Mouse (Mus musculus) MEL (cell line): ENCODE measurements around the gene Tmem179. TPM values are rescaled to one million over a fixed set of nuclear protein-coding genes. Genes with fewer than 3 reads are reported as not detected.
A peak's percentile ranks its signal among the peaks of the same experiment; 100 is the strongest.

Source experiments
- DNase-seq: peaks from one replicate; pipeline ENCODE4 v3.0.0; 2011; ENCODE audit warnings: low read depth, low spot score
- H3K27ac ChIP-seq: 2 replicates; pipeline ENCODE4 v1.5.1; 2012; ENCODE audit warnings: low read depth, mild to moderate bottlenecking, control low read depth, low read length, moderate library complexity; ENCODE audit not compliant: control insufficient read depth
- H3K27me3 ChIP-seq, 2 experiments: fragments of 150-350 bp in 1 of 2; sonication (generic) in 1 of 2; 2 replicates each; pipeline ENCODE4 v1.6.1; 2012; ENCODE audit warnings: low read length in 2 of 2, mild to moderate bottlenecking in 2 of 2, improper control_type of control experiment in 1 of 2, moderate library complexity in 1 of 2; ENCODE audit not compliant: insufficient read depth in 2 of 2, control insufficient read depth in 1 of 2
- H3K36me3 ChIP-seq, 2 experiments: 2 replicates each; pipeline ENCODE4 v1.6.1; 2012 to 2014; ENCODE audit warnings: low read length in 2 of 2, improper control_type of control experiment in 1 of 2, inconsistent platforms in 1 of 2, mild to moderate bottlenecking in 1 of 2; ENCODE audit not compliant: insufficient read depth in 2 of 2, control insufficient read depth in 1 of 2
- H3K4me1 ChIP-seq, 2 experiments: fragments of 150-350 bp in 1 of 2; sonication (generic) in 1 of 2; 2 replicates each; pipeline ENCODE4 v1.6.1; 2012; ENCODE audit warnings: low read length in 2 of 2, improper control_type of control experiment in 1 of 2, mild to moderate bottlenecking in 1 of 2; ENCODE audit not compliant: insufficient read depth in 2 of 2, control insufficient read depth in 1 of 2
- H3K4me3 ChIP-seq, 2 experiments: fragments of 150-350 bp in 1 of 2; sonication (generic) in 1 of 2; 2 replicates each; pipeline ENCODE4 v1.5.1; 2012; ENCODE audit warnings: low read depth in 2 of 2, low read length in 2 of 2, mild to moderate bottlenecking in 2 of 2, moderate library complexity in 2 of 2, control low read depth in 1 of 2, improper control_type of control experiment in 1 of 2; ENCODE audit not compliant: control insufficient read depth in 1 of 2, insufficient read depth in 1 of 2
- H3K79me2 ChIP-seq: 2 replicates; pipeline ENCODE4 v1.6.1; 2012; ENCODE audit warnings: mild to moderate bottlenecking, low read length, moderate library complexity; ENCODE audit not compliant: control insufficient read depth, poor library complexity, insufficient read depth
- H3K9ac ChIP-seq: 2 replicates; pipeline ENCODE4 v1.6.1; 2012; ENCODE audit warnings: low read depth, mild to moderate bottlenecking, control low read depth, low read length, moderate library complexity; ENCODE audit not compliant: control insufficient read depth, poor library complexity, severe bottlenecking
- H3K9me3 ChIP-seq: fragments of 150-350 bp; sonication (generic); replicated peaks from 2 replicates; pipeline ENCODE4 v1.6.1; 2012; ENCODE audit warnings: mild to moderate bottlenecking, low read length, improper control_type of control experiment, moderate library complexity; ENCODE audit not compliant: insufficient read depth
- BHLHE40 ChIP-seq: IDR thresholded peaks from 2 replicates; pipeline ENCODE4 v1.6.1; 2012; ENCODE audit warnings: low read depth, mild to moderate bottlenecking, inconsistent platforms, low read length, improper control_type of control experiment, borderline replicate concordance
- CTCF ChIP-seq, 3 experiments: IDR thresholded peaks in 2 of 3; conservative IDR thresholded peaks in 1 of 3; 2 replicates each; pipeline ENCODE4 v1.5.1; 2011 to 2012; ENCODE audit warnings: low read length in 3 of 3, low read depth in 2 of 3, mild to moderate bottlenecking in 2 of 3, improper control_type of control experiment in 1 of 3, inconsistent platforms in 1 of 3, mixed read lengths in 1 of 3, moderate library complexity in 1 of 3; ENCODE audit not compliant: control insufficient read depth in 1 of 3, insufficient read depth in 1 of 3, poor library complexity in 1 of 3, severe bottlenecking in 1 of 3
- E2F4 ChIP-seq: IDR thresholded peaks from 2 replicates; pipeline ENCODE4 v1.6.1; 2011; ENCODE audit warnings: low read depth, low read length, improper control_type of control experiment, borderline replicate concordance
- ETS1 ChIP-seq: IDR thresholded peaks from 2 replicates; pipeline ENCODE4 v1.6.1; 2012; ENCODE audit warnings: low read depth, mild to moderate bottlenecking, inconsistent platforms, low read length, improper control_type of control experiment, moderate library complexity
- GATA1 ChIP-seq: IDR thresholded peaks from 2 replicates; pipeline ENCODE4 v1.6.1; 2011; ENCODE audit warnings: low read depth, low read length, improper control_type of control experiment
- JUND ChIP-seq: IDR thresholded peaks from 2 replicates; pipeline ENCODE4 v1.6.1; 2011; ENCODE audit warnings: low read depth, mild to moderate bottlenecking, improper control_type of control experiment, low read length
- MEF2A ChIP-seq: IDR thresholded peaks from 2 replicates; pipeline ENCODE4 v1.6.1; 2014; ENCODE audit warnings: low read depth, mild to moderate bottlenecking, inconsistent platforms, low read length, improper control_type of control experiment; ENCODE audit not compliant: poor library complexity, insufficient replicate concordance, severe bottlenecking; ENCODE audit errors: extremely low read depth
- MYB ChIP-seq: IDR thresholded peaks from 2 replicates; pipeline ENCODE4 v1.6.1; 2011; ENCODE audit warnings: mild to moderate bottlenecking, low read depth, low read length, improper control_type of control experiment
- NELFE ChIP-seq: IDR thresholded peaks from 2 replicates; pipeline ENCODE4 v1.6.1; 2011; ENCODE audit warnings: low read depth, low read length, improper control_type of control experiment
- NRF1 ChIP-seq: IDR thresholded peaks from 2 replicates; pipeline ENCODE4 v1.6.1; 2014; ENCODE audit warnings: low read depth, mild to moderate bottlenecking, inconsistent platforms, low read length, improper control_type of control experiment, moderate library complexity; ENCODE audit not compliant: poor library complexity, insufficient read depth, severe bottlenecking
- POLR2AphosphoS5 ChIP-seq: IDR thresholded peaks from 2 replicates; pipeline ENCODE4 v1.6.1; 2012; ENCODE audit warnings: low read depth, borderline replicate concordance, mild to moderate bottlenecking, inconsistent platforms, low read length, moderate library complexity, mixed read lengths
- RAD21 ChIP-seq: IDR thresholded peaks from 2 replicates; pipeline ENCODE4 v1.6.1; 2011; ENCODE audit warnings: mild to moderate bottlenecking, low read depth, low read length, improper control_type of control experiment
- RCOR1 ChIP-seq: IDR thresholded peaks from 2 replicates; pipeline ENCODE4 v1.6.1; 2012; ENCODE audit warnings: low read depth, mild to moderate bottlenecking, inconsistent platforms, low read length, improper control_type of control experiment
- SIN3A ChIP-seq: IDR thresholded peaks from 2 replicates; pipeline ENCODE4 v1.6.1; 2012; ENCODE audit warnings: low read length, improper control_type of control experiment, inconsistent platforms
- TAL1 ChIP-seq: IDR thresholded peaks from 2 replicates; pipeline ENCODE4 v1.6.1; 2012; ENCODE audit warnings: mild to moderate bottlenecking, inconsistent platforms, low read length, moderate library complexity, mixed read lengths
- TCF12 ChIP-seq: IDR thresholded peaks from 2 replicates; pipeline ENCODE4 v1.6.1; 2014; ENCODE audit warnings: low read depth, mild to moderate bottlenecking, inconsistent platforms, low read length, improper control_type of control experiment, moderate library complexity
- ZC3H11A ChIP-seq: IDR thresholded peaks from 2 replicates; pipeline ENCODE4 v1.6.1; 2012; ENCODE audit warnings: low read depth, mild to moderate bottlenecking, inconsistent platforms, low read length, improper control_type of control experiment
- polyA plus RNA-seq, 2 experiments: library from polyadenylated mRNA; stranded (reverse) in 1 of 2; unstranded in 1 of 2; fragments of >175 nt in 1 of 2; fragments of >200 nt in 1 of 2; gene quantifications; 2 replicates each; pipeline versions ENCODE4 v1.2.1 to v1.2.4; 2012; ENCODE audit warnings: low replicate concordance in 2 of 2, low read depth in 1 of 2; ENCODE audit not compliant: insufficient read length in 2 of 2, insufficient read depth in 1 of 2, missing spikeins in 1 of 2
- total RNA-seq: library from RNA; depleted of rRNA; stranded (reverse); fragments of 300-350 nt; gene quantifications from 2 replicates; pipeline ENCODE4 v1.2.3, GENCODE M21; 2012

The Tmem179 gene
- total and polyA plus RNA-seq, 3 experiments: 0.08 to 0.10 TPM; not detected in 1

DNA sequence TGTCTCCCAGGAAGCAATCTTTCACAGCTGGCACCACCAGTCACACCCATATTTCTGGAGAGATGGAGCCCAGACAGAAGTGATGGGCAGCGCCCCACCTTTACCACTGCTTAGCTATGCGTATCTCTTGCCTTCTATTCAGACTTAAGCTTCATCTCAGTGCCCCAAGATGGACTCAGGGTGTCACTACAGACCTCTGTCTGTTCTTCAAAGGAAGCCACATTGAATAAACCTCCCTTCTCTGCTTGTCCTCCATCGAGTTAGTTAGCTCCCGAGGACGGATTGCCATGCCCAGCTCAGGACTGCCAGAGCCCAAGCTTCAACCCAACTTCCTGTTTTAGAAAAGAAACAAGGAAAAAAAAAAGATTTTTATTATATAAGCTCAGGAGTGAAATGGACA, 45.9 kb upstream of the Tmem179 start:
- Histone ChIP-seq H3K4me3 (no peak overlapping the region), H3K79me2 (no peaks in the 10 kb centered on the region), H3K9me3 (no peaks in the 10 kb centered on the region), H3K4me1 (no peaks in the 10 kb centered on the region), H3K9ac (no peak overlapping the region), H3K27ac (no peak overlapping the region), H3K27me3 (peaks cover 3 to 4% of the 10 kb centered on the region in 2 experiments; a peak in 2 of 4 replicates), H3K36me3 (no peaks in the 10 kb centered on the region)
- peak in 1 of 3 experiments; percentile 26; a peak in 2 of 6 replicates for TF ChIP-seq CTCF (IDR thresholded peaks at IDR 0.05 in 2 of 3, conservative IDR thresholded peaks at IDR 0.05 in 1 of 3; ENCODE audit: control insufficient read depth in 1 of 3, insufficient read depth in 1 of 3, low read depth in 2 of 3, low read length in 3 of 3, poor library complexity in 1 of 3, severe bottlenecking in 1 of 3)
- TF ChIP-seq RAD21: peak; percentile 16
- TF ChIP-seq MEF2A: no peak
- peak; percentile 43 for DNase-seq

DNA sequence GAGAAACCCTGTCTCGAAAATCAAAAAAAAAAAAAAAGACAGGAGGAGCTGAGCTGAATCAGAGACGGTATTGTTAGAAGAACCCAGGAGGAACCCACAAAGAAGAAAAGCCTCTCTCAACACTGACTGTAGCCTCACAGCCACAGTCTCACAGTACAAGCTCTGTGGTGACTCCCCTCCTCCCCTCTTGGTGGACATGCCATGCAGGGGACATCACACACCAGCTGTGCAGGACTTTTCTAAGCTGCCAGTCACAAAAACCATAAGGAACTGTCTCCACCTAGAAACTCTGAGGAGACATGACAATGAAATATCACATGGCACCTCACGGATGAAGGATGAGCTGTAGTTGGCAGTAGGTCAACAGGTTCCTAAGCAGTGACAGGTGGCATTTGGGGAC, 44.6 kb upstream of the Tmem179 start:
- Histone ChIP-seq H3K4me1 (no peaks in the 10 kb centered on the region), H3K79me2 (no peaks in the 10 kb centered on the region), H3K4me3 (no peak overlapping the region), H3K36me3 (no peaks in the 10 kb centered on the region), H3K27me3 (peaks cover 4 to 7% of the 10 kb centered on the region in 2 experiments; a peak in 3 of 4 replicates), H3K9ac (no peak overlapping the region)
- DNase-seq: no peak
- TF ChIP-seq RCOR1 (no peak), NRF1 (no peak), SIN3A (no peak), GATA1 (no peak), JUND (no peak), BHLHE40 (no peak), POLR2AphosphoS5 (no peak), ETS1 (no peak), MYB (no peak), ZC3H11A (no peak), NELFE (no peak), RAD21 (no peak), E2F4 (no peak), TCF12 (no peak), TAL1 (no peak)
- TF ChIP-seq, all 39 proteins: peak for 0
- Histone ChIP-seq H3K9me3 (no peaks in the 10 kb centered on the region), H3K27ac (no peak overlapping the region)
